Mouse (Mus musculus): ENCODE data around the gene Tob2.

DNA sequence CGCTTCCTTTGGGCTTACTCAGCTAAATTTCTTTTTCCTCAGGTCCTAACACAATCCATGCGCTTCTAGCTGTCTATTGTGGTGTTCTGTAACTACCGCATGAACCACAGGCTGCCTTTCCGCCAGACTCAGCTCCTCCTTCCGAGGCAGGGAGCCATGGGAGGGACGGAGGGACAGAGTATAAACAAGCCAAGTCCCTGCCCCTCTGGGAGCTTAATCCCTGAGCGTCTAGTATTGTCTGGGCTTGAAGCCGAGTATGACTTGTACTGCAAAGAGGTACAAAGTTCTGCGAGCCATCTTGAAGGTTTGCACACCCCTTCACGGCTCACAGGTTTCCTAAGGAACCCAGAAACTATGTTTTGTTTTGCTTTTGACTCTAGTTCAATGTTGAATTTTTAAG, 48.4 kb downstream of the Tob2 start:
- no peak for TF ChIP-seq POLR2A (IDR thresholded peaks at IDR 0.05; ENCODE audit: control insufficient read depth, extremely low read depth, insufficient read depth, low read length, poor library complexity)
- TF ChIP-seq CTCF (IDR thresholded peaks at IDR 0.05; ENCODE audit: borderline replicate concordance, control insufficient read depth, extremely low read depth, insufficient read depth, low read length, poor library complexity): no peak
